Mouse (Mus musculus) heart, postnatal 0 days (tissue): ENCODE measurements around the gene Itgae. TPM values are rescaled to one million over a fixed set of nuclear protein-coding genes. Genes with fewer than 3 reads are reported as not detected.

Source experiments
- ATAC-seq: fragments of 200-750 bp; cut with Nextera tagmentation; 2 replicates; pipeline ENCODE4 v1.8.0; 2017; ENCODE audit warnings: low read depth, moderate number of reproducible peaks, moderate library complexity; ENCODE audit not compliant: insufficient read depth
- DNase-seq: peaks from one replicate; pipeline ENCODE4 v3.0.0-alpha.2; 2016; ENCODE audit warnings: low spot score
- H3K27ac ChIP-seq: fragments of 300-500 bp; sonication (generic); 2 replicates; pipeline ENCODE4 v1.5.1; 2014; ENCODE audit warnings: low read depth, mild to moderate bottlenecking
- H3K27me3 ChIP-seq: fragments of 300-500 bp; sonication (generic); 2 replicates; pipeline ENCODE4 v1.6.1; 2014; ENCODE audit warnings: low read length, mixed read lengths; ENCODE audit not compliant: control insufficient read depth, insufficient read depth
- H3K36me3 ChIP-seq: fragments of 300-500 bp; sonication (generic); replicated peaks from 2 replicates; pipeline ENCODE4 v1.6.1; 2014; ENCODE audit warnings: low read length, mixed read lengths; ENCODE audit not compliant: control insufficient read depth, insufficient read depth
- H3K4me1 ChIP-seq: fragments of 300-500 bp; sonication (generic); 2 replicates; pipeline ENCODE4 v1.6.1; 2014; ENCODE audit warnings: antibody characterized with exemption; ENCODE audit not compliant: control insufficient read depth, insufficient read depth
- H3K4me2 ChIP-seq: fragments of 300-500 bp; sonication (generic); 2 replicates; pipeline ENCODE4 v1.6.1; 2014; ENCODE audit warnings: low read depth, mild to moderate bottlenecking, low read length, moderate library complexity
- H3K4me3 ChIP-seq: fragments of 300-500 bp; sonication (generic); 2 replicates; pipeline ENCODE4 v1.5.1; 2014; ENCODE audit warnings: low read depth, low read length
- H3K9ac ChIP-seq: fragments of 300-500 bp; sonication (generic); replicated peaks from 2 replicates; pipeline ENCODE4 v1.6.1; 2014; ENCODE audit warnings: low read depth, low read length, mixed read lengths
- H3K9me3 ChIP-seq: fragments of 300-500 bp; sonication (generic); replicated peaks from 2 replicates; pipeline ENCODE4 v1.6.1; 2016; ENCODE audit warnings: low read length; ENCODE audit not compliant: control insufficient read depth
- CTCF ChIP-seq: IDR thresholded peaks from 2 replicates; pipeline ENCODE4 v1.5.1; 2016; ENCODE audit warnings: antibody characterized with exemption, control low read depth, low read depth
- EP300 ChIP-seq: IDR thresholded peaks from 2 replicates; pipeline ENCODE4 v1.6.1; 2016; ENCODE audit warnings: antibody characterized with exemption, low read depth
- WGBS: fragments of 180-500 bp; shearing (Covaris S2); extraction: QIAGEN DNeasy Blood & Tissue Kit; methylation state at CpG from one replicate; pipeline ENCODE4 v1.1.7; 2014; 5-methylcytosine and 5-hydroxymethylcytosine counted together
- polyA plus RNA-seq: library from polyadenylated mRNA; unstranded; fragments of >200 nt; fragmentation: Nextera tagmentation; extraction: Ambion mirVana; gene quantifications from 2 replicates; pipeline ENCODE4 v1.2.1, GENCODE M21; 2015
- total RNA-seq: library from RNA; depleted of rRNA; stranded (reverse); fragments of >200 nt; gene quantifications from 2 replicates; pipeline ENCODE4 v1.2.3, GENCODE M21; 2014; ENCODE audit warnings: low replicate concordance

Gene Itgae
- total and polyA plus RNA-seq, 2 experiments from 2014 or later = 0.12 TPM; not detected in 1

DNA sequence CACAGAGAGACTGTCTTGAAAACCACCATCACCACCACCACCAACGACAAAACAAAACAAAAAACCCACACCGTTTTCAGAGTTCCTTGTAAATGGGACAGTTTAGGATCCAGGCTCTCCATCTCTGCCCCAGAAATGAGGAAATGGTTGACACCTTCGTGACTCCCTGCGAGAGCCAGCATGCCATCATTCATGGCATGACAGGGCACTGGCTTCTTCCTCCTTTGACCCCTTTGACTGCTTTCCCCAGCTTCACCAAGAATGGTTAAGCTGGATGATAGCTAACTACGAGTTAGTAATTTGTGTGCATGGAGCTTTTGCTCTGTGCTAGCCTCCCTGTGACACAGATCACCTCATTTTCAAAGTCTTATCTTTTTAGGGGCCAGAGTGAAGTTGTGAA is 71.9 kb downstream of the Itgae start:
- H3K4me3 ChIP-seq = no peak overlapping the region
- H3K36me3 ChIP-seq = no peaks in the 10 kb centered on the region
- H3K4me1 ChIP-seq = peaks cover 6% of the 10 kb centered on the region; the same call in 1 of the 2 replicates
- H3K27me3 ChIP-seq = peaks cover 19% of the 10 kb centered on the region
- no peak overlapping the region for H3K27ac ChIP-seq
- WGBS = 66% methylated on average over 5 of the region's 5 CpGs
- H3K4me2 ChIP-seq = no peak overlapping the region
- H3K9ac ChIP-seq = no peak overlapping the region
- no peak for ATAC-seq
- TF ChIP-seq EP300 (no peak), CTCF (no peak)
- no peak for DNase-seq
- no peaks in the 10 kb centered on the region for H3K9me3 ChIP-seq

- whole genome bisulfite sequencing = 73% methylated on average over 8 of the region's 8 CpGs
- TF ChIP-seq EP300 (no peak), CTCF (no peak)
- DNase-seq (no peak), ATAC-seq (no peak)
- no peaks in the 10 kb centered on the region for H3K27me3 ChIP-seq
- no peak overlapping the region for H3K27ac ChIP-seq
- no peaks in the 10 kb centered on the region for H3K9me3 ChIP-seq
- H3K4me3 ChIP-seq = no peak overlapping the region
- peaks cover 10% of the 10 kb centered on the region; the same call in 1 of the 2 replicates for H3K4me1 ChIP-seq
- H3K36me3 ChIP-seq = no peaks in the 10 kb centered on the region
- H3K4me2 ChIP-seq = no peak overlapping the region
- H3K9ac ChIP-seq = no peak overlapping the region
Observed at GRCm38 (mm10) chr11:73168071-73168470, 77.7 kb downstream of the Itgae start.

GRCm38 (mm10) chr11:73168576-73168975 is 78.2 kb downstream of the Itgae start:
- no peak overlapping the region for H3K9ac ChIP-seq
- no peaks in the 10 kb centered on the region for H3K36me3 ChIP-seq
- ATAC-seq = no peak
- no peaks in the 10 kb centered on the region for H3K9me3 ChIP-seq
- DNase-seq = no peak
- H3K4me1 ChIP-seq = peaks cover 10% of the 10 kb centered on the region; the same call in 1 of the 2 replicates
- TF ChIP-seq EP300 (no peak), CTCF (no peak)
- WGBS = 69% methylated on average over 6 of the region's 6 CpGs
- H3K27me3 ChIP-seq = no peaks in the 10 kb centered on the region
- no peak overlapping the region for H3K4me3 ChIP-seq
- H3K27ac ChIP-seq = no peak overlapping the region
- no peak overlapping the region for H3K4me2 ChIP-seq

GRCm38 (mm10) chr11:73169231-73169630 is 78.8 kb downstream of the Itgae start:
- ATAC-seq = no peak
- Histone ChIP-seq H3K9ac (no peak overlapping the region), H3K4me1 (peaks cover 10% of the 10 kb centered on the region; the same call in 1 of the 2 replicates), H3K4me3 (no peak overlapping the region), H3K9me3 (no peaks in the 10 kb centered on the region), H3K27ac (no peak overlapping the region), H3K27me3 (no peaks in the 10 kb centered on the region), H3K4me2 (no peak overlapping the region), H3K36me3 (0 out of 2 replicates have a peak, but pooled peaks cover 3% of the 10 kb centered on the region)
- no peak for DNase-seq
- TF ChIP-seq EP300 (no peak), CTCF (peak; percentile 71)
- WGBS = 43% methylated on average over 4 of the region's 4 CpGs

GRCm38 (mm10) chr11:73172186-73172585 is 81.8 kb downstream of the Itgae start:
- no peak for ATAC-seq
- 0 out of 2 replicates have a peak, but pooled peaks cover 5% of the 10 kb centered on the region for H3K36me3 ChIP-seq
- TF ChIP-seq EP300 (no peak), CTCF (no peak)
- no peaks in the 10 kb centered on the region for H3K27me3 ChIP-seq
- WGBS = 29% methylated on average over 5 of the region's 5 CpGs
- H3K4me3 ChIP-seq = no peak overlapping the region
- no peak overlapping the region; the same call in 1 of the 2 replicates for H3K9ac ChIP-seq
- peaks cover 21% of the 10 kb centered on the region; the same call in 1 of the 2 replicates for H3K4me1 ChIP-seq
- H3K4me2 ChIP-seq = no peak overlapping the region
- H3K9me3 ChIP-seq = no peaks in the 10 kb centered on the region
- peak; percentile 37 for DNase-seq
- H3K27ac ChIP-seq = peak overlapping the region; percentile 50; the same call in 1 of the 2 replicates

DNA sequence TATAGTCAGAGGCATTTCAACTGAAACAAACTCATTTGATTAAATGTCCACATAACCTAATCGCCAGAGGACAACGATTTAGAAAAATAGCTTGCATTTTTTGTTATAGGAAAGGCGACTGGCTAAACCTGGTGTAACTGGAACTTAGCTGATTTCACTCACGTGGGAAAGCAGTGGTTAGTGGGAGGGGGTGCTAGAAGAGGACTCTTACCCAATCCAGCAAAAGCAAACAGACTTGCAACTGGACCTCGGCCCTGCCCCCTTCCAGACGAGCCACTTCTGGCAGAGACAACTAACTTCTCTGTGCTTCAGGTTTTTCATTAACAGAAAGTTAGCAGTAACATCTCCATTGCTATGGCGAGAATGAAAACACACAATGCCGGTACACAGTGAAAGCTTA is 85.2 kb downstream of the Itgae start:
- peak overlapping the region; percentile 77 for H3K4me3 ChIP-seq
- no peak for TF ChIP-seq CTCF
- no peak for TF ChIP-seq EP300
- H3K9me3 ChIP-seq = no peaks in the 10 kb centered on the region
- peaks cover 17% of the 10 kb centered on the region for H3K36me3 ChIP-seq
- H3K9ac ChIP-seq = peak overlapping the region; percentile 83; the same call in 1 of the 2 replicates
- no peak for ATAC-seq
- no peak overlapping the region for H3K27ac ChIP-seq
- WGBS = 45% methylated on average over 8 of the region's 8 CpGs
- H3K4me1 ChIP-seq = peaks cover 30% of the 10 kb centered on the region; the same call in 1 of the 2 replicates
- DNase-seq = no peak
- H3K4me2 ChIP-seq = peak overlapping the region; percentile 86
- no peaks in the 10 kb centered on the region for H3K27me3 ChIP-seq
